Mouse (Mus musculus) heart, adult 8-10 months (tissue): ENCODE results near the gene Lsp1. TPM values are rescaled to one million over a fixed set of nuclear protein-coding genes. Genes with fewer than 3 reads are reported as not detected.
A peak's percentile ranks its signal among the peaks of the same experiment; 100 is the strongest.

Source experiments
- DNase-seq: peaks from one replicate; pipeline ENCODE4 v3.0.0; 2022; ENCODE audit warnings: low spot score
- total RNA-seq, 4 experiments: library from RNA; stranded (reverse); gene quantifications; 2 replicates each; pipeline ENCODE4 v1.2.4; 2022

Gene Lsp1
- 10 to 100 TPM; 24.0 to 40.3 (median 31.7) TPM for total RNA-seq

DNA sequence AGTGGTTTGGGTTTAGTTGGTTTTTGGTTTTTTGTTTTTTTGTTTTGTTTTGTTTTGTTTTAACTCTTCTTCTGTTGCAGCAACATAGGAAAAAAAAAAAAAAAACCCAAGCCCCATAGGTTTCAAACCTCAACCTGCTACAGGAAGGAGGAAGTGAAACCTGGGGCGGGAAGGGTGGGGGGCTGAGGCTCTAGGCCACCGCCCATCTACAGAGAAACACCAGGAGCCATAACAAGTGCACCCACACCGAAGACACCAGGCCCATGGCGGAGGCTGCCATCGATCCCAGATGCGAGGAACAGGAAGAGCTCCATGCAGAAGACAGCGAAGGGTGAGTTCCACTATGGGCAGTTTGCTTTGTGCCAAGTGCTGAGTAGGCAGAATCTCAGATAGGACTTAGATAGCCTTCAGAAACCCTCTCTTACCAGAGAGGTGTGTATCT is at the start of gene Lsp1:
TSS of gene Lsp1 (plus strand) at position 174 of the 442 bp plus-strand sequence.
- no peak for DNase-seq

DNA sequence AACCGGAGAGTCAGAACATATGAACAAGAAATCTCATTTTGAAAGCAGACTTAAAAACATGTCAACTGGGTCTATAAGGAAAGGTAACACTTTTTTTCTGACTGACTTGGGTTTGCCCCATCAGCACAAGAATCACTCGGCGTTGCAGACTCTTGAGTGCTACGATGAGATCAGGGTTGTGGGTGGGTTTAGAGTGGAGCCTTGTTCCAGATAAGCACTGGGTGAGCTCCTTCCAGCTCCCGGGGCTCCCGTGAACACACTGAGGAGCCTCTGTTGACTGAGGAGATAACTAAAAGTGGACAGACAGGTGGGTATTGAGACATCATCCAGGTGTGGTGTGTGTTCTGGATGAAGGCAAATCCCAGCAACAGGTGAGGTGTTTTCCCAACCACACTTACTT is 47.3 kb upstream of the Lsp1 start:
- DNase-seq, result no peak

DNA sequence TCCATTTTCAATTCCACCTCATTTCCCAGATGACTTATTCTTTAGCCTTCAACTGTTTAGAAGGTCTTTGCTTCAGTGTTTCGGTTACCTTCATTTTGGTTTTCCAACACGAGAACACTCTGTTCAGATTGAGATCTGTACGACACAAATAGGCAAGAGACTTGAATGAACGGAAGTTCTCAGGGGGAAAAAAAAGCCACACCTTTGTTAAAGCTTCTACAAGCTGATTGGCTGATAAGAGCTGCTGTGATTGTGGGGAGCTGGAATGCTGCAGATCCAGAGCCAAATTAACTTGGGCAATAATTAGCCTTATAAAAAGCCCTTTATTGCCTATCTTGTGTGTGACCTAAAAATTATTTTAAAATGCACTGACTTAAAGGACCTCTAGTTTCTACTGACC is 45.3 kb upstream of the Lsp1 start:
- peak; percentile 66 for DNase-seq

- DNase-seq, result no peak
Observed at GRCm38 (mm10) chr7:142416225-142416624, 44.4 kb upstream of the Lsp1 start.

DNA sequence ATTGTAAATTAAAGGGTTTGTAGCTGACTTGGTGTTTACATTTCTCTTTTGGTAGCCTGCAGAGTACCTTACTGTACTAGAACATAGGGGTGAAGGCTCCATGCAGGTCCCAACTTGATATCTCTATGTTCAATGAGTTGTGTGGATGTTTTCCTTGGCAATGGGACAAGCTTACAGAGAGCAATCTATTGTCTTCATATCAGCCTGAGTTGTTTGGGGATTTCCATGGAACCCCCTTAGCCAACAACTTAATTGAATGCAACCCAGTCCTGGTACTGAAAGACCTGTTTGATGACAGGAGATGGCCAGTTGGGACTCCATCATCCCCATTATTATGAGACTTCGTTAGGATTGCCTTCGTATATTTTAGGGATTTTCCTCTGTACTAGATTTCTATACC is 42.6 kb upstream of the Lsp1 start:
- peak; percentile 71 for DNase-seq

DNA sequence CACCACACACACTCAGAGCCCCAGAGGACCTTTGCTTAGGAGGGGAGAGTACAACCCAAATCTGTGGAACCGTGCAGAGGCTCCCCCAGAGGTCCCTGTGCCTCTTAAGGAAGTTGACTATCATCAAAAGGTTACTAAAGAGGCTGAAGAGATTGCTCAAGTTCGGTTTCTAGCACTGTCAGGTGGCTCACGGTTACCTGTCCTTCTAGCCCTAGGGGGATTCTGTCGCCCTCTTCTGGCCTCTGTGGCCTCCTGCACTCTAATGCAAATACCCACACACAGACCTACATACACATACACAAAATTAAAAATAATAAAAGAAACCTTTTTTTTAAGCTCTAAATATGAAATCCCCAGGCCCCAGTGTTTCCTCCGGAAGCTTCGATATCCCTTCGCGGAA is 41.9 kb upstream of the Lsp1 start:
- DNase-seq, result no peak

- no peak for DNase-seq
Observed at GRCm38 (mm10) chr7:142419887-142420286, 40.7 kb upstream of the Lsp1 start.

DNA sequence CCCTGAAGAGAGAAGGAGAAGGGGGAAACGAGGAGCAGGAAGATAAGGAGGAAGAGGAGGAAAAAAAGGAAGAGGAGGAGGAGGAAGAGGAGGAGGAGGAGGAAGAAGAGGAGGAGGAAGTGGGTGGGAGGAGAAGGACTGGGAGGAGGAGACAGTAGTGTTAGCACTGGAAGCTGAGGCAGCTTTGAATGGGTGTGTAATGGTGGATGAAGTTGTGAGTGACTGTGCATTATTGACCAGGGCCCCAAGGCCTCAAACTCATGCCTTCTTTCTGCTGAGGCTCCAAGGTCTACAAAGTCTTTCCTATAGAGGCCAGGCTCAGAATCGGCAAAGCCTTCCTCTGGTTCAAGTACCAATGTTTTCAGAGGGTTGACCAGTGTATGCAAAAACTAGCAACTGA is 38.8 kb upstream of the Lsp1 start:
- DNase-seq, result no peak

GRCm38 (mm10) chr7:142425641-142426213 is 34.9 kb upstream of the Lsp1 start:
- DNase-seq, result no peak

GRCm38 (mm10) chr7:142428213-142428612 is 32.4 kb upstream of the Lsp1 start:
- DNase-seq, result no peak

DNA sequence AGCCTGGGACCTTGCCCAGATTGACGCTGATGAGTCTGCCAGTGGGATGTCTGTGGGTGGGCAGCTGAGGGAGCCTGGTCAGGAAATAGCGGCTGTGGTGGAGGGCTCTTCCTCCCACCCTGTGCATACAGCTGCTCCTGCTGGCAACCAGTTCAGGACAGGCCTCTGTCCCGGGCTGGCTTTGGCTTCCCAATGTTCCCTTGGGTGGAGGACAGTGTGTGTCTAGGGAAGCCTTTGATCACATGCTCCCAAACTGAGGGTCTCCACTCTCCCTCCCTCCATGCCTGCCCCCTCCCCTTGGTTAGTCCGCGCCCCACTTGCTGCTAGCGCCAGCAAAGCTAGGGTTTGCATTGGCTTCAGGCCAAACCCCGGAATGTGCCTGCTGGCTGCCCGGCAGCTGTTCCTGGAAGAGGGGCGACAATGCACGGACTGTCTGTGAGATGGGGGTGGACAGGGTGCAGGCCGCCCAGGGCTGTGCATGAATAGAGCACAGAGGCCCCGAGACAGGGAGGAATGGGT is 30.4 kb upstream of the Lsp1 start:
- no peak for DNase-seq

- no peak for DNase-seq
Observed at GRCm38 (mm10) chr7:142431106-142431505, 29.5 kb upstream of the Lsp1 start.

DNA sequence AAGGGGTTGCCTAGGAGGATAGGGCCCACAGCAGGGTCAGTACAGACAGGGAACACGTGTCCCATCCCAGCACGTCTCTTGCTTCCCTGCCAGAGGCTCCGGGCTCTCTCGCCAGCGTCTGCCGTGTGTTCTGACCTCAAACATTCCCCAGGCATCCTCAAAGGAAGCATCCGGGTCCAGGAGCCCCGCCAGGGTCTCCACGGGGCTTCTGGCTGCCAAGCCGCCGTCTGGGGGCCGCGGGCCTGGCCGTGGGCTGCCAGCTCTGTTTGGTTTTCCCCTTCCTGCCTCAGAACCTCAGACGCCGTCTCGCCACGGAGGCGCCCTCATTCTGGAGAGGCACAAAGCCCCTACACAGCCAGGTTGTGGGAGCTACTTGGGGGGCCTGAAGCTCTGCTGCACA is 27.0 kb upstream of the Lsp1 start:
- DNase-seq, result no peak

DNA sequence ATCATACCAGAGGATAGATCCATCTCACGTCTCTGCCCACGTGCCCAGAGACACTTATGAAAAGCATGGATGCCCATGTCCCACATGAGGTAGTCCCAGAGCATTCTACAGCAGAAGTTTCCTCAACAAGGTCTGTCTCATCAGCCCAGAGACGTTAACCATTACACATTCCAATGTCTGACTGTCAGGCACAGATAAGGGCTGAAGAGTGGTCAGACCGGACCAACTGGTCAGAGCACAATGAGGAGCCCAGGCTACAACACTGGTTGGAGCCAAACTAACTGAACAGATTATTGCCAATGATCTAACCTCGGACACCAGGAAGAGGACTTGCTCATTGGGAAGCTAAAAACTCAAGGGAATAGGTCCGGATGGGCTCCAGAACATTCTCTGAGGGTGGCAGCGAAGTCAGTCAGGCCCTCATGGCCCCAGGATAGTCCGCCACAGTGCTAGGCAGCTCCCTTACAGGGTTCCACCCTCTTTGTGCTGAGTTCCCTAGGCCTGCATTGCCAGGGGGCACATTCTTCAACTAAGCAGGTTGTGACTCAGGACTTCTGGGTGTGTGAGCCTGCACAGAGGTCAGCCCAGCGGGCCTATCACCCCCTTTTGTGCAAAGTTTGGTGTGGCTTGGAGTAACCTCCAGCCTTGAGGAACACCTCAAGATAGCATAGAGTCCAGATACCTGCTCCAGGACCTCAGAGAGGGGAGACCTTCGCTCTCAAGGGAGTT is 26.3 kb upstream of the Lsp1 start, which contains the start of gene Syt8:
TSS of gene Syt8 (plus strand) at position 714 of the 729 bp plus-strand sequence.
- DNase-seq, result no peak

GRCm38 (mm10) chr7:142435524-142435923 is 25.1 kb upstream of the Lsp1 start:
- DNase-seq, result peak; percentile 83

GRCm38 (mm10) chr7:142437324-142437723 is 23.3 kb upstream of the Lsp1 start:
- DNase-seq, result no peak

DNA sequence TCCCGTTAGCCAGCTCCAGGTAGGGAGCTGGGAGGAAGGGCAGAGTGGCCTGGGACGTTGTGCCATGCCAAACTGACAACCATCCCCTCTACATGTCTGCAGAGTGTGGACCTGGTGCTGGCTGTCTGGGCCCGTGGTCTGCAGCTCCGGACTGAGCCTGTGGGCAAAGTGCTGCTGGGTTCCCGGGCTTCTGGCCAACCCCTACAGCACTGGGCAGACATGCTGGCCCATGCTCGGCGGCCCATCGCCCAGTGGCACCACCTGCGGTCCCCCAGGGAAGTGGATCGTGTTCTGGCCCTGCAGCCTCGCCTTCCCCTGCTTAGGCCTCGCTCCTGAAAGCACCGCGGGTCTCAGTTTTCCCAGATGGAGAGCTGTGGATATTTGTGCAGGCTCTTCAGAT is 20.6 kb upstream of the Lsp1 start:
- DNase-seq, result no peak

DNA sequence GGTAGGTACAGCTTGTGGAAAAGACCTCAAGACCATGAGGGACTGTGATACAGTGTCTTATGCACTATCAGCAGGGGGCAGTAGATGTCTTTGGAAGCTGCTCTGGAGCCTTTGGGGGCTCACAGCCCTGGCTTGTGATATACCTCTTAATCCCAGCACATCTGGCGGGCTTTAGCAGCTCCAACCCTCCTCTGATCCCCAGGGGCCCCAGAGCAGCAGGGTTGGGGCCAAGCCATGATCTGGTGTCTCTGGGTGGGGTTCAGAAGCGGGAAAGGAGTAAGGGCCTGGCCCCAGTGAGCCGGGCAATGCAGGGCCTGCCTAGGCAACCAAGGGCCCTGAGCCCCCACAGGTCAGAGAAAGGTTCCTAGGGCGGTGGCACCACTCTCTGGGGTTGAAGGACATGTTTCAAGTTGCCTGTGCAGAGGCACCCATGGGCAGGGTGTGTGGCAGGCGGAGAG is 19.9 kb upstream of the Lsp1 start:
- peak; percentile 65 for DNase-seq

DNA sequence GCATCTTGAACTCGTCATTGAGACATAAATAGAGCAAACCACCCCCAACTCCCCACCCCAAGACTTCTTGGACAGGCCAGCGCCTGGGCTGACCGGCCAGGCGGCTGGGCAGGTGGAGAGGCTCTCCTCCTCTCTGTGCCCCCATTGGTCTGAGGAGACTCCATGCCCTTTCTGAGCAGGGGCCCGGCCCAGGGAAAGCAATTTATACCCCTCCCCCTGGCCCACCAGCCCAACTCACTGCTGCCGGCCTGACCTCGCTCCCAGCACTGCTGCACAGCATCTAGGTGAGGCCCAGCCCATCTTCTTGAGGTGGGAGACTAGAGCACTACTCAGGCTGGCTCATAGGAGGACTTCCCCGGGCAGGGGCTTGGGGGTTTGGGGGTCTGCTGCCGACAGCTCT is 19.0 kb upstream of the Lsp1 start, which contains the start of gene Tnni2:
TSS of gene Tnni2 (plus strand) at position 224 of the 400 bp plus-strand sequence.
- no peak for DNase-seq

DNA sequence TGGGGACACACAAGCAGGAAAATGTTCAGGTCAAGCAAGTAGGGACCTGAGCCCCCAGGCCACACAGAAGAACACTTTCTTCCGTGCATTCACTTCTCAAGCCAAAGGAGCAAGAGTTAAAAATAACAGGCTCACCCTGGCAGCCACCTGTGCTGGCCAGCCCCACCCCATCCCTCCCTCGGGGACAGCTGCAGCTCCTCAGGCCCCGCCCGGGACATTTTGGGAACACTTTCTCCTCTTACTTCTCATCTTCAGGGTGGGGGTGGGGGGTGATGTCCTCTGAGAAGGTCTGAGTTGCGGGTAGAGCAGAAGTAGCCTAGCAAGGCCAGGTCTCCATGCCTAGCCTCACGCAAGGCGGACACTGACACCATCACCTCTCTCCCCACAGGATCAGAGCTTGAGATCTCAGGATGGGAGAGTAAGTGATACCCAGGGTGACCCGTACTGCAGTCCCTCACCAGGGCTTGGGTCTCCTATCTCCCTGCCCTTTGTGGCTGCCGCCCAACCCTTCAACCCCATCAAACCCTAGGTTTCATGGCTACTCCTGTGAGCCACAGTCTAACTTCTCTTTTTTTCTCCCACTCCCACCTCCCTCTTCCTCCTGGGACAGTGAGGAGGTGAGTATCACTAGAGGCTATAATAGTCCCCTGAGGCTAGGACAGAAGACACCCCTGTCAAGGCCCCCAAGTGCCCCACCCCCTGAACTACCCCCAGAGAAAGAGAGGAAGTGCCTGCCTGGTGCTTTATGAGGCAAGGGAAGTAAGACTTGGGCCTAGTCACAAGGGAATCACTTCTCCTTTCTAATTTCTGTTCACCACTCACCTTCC is 18.3 kb upstream of the Lsp1 start:
- no peak for DNase-seq

GRCm38 (mm10) chr7:142442908-142443420 is 17.6 kb upstream of the Lsp1 start:
- DNase-seq, result no peak

- no peak for DNase-seq
Observed at GRCm38 (mm10) chr7:142443474-142443873, 17.1 kb upstream of the Lsp1 start.
